Mouse (Mus musculus) olfactory bulb, adult 2 months (tissue): Measurements from ENCODE around the gene Evc.

Experiments
- CTCF ChIP-seq: fragments of 200-500 bp; IDR thresholded peaks from 2 replicates; pipeline ENCODE4 v1.5.1; 2012; ENCODE audit warnings: low read depth, mild to moderate bottlenecking, low read length, moderate library complexity; ENCODE audit not compliant: insufficient read depth
- POLR2A ChIP-seq: fragments of 200-500 bp; IDR thresholded peaks from 2 replicates; pipeline ENCODE4 v1.6.1; 2012; ENCODE audit warnings: mild to moderate bottlenecking, low read depth, low read length, moderate library complexity; ENCODE audit not compliant: insufficient read depth

DNA sequence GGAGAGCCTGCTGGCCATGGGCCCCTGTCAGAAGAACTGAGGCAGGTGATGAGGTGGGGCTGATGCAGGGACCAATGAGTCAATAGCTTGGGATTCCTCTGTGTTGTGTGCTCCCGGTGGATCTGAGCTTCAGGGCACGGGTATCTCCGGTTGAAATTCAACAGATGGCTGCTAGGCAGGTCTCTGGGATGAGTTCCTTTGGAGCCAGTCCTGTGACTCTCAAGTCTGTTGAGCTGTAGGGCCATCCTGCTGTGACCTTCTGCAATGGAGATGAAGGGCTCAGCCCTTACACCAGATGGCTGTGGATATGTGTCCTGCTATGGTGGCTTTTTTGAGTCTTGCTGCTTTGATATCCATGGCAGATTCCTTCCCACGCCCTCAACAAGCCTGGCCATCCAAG is 89.2 kb downstream of the Evc start:
- TF ChIP-seq POLR2A (no peak), CTCF (no peak)
